Mouse (Mus musculus) T-cell, adult 2 months (primary cell): Measurements from ENCODE around the gene Bspry.
"Not testable (repeated sequence)": the region's sequence is repeated elsewhere in the genome, so short reads cannot be mapped to it uniquely, and the experiment has no call there.

Experiments used
- DNase-seq: peaks from one replicate; pipeline ENCODE4 v3.0.0; 2022; ENCODE audit warnings: low spot score

Gene Bspry

GRCm38 (mm10) chr4:62479937-62480708 lies at the start of gene Bspry:
TSS of gene Bspry (plus strand) at chr4:62480053.
- DNase-seq: peak; percentile 52

DNA sequence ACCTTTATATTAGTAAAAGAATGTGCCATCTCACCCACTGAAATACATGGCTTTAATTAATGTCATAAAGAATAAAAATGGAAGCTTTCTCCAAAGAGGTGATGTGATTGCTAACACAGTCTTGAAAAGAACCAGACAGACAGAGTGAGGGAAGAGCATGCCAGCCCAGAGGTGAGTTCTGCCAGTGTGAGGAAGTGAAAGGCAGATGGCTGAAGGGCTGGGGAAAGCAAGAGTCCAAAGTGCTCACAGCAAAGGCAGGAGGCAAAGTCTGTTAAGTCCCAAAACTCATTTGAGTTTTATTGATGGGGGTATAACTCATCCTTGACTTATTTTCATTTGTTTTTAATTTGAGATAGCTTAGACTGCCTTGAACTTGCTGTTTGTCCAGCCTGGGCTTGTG lies 49.2 kb upstream of the Bspry start:
- no peak for DNase-seq

DNA sequence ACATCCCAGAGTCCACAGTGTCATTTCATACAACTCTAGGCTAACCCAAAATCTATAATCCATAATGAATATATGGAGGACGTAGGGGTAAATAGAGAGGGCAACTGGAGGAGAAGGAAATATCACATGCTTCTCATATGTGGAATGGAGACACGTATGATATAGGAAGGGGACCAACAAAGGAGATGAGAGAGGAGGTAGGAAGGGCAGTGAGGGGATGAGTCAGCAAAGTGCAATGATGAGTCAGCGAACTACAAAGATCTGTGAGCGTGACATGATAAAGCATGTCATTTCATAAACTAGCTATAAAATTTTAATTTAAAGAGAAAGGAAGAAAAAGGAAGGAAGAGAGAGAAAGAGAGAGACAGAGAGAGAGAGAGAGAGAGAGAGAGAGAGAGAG lies 48.3 kb upstream of the Bspry start:
- DNase-seq: no peak

- no peak for DNase-seq
These were observed 45.6 kb upstream of the Bspry start for GRCm38 (mm10) chr4:62433939-62434870.

GRCm38 (mm10) chr4:62435081-62435480 lies 44.8 kb upstream of the Bspry start, which contains the start of gene Rnf183:
TSS of gene Rnf183 (minus strand) at chr4:62435252.
- DNase-seq: no peak

GRCm38 (mm10) chr4:62437256-62437778 lies 42.5 kb upstream of the Bspry start:
- no peak for DNase-seq

GRCm38 (mm10) chr4:62437871-62438270 lies 42.0 kb upstream of the Bspry start:
- no peak for DNase-seq

- DNase-seq: no peak
These were observed 40.1 kb upstream of the Bspry start for GRCm38 (mm10) chr4:62439793-62440192.

GRCm38 (mm10) chr4:62440544-62440943 lies 39.3 kb upstream of the Bspry start:
- no peak for DNase-seq

DNA sequence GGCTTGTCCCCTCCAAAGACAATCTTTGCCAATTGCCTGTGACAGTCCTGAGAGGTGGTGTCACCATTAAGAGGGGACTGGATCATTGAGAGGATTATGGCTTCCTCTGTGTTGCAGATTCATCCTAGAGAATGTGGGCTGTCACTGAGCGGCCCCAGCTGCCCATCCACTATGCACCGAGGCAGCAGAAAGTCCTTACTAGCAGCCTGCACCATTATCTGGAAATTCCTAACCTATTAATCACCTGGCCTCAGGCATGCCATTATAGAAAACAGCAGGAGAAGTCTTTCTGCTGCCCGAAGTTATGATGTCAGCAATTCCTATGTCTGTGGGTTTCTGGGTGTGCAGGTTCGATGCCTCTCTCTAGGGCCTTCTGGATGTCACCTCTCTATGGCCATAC lies 38.9 kb upstream of the Bspry start:
- DNase-seq: no peak

GRCm38 (mm10) chr4:62454995-62455394 lies 24.9 kb upstream of the Bspry start:
- peak; percentile 41 for DNase-seq

- DNase-seq: no peak
These were observed 20.8 kb upstream of the Bspry start for GRCm38 (mm10) chr4:62459081-62459480.

- DNase-seq: no peak
These were observed 19.5 kb upstream of the Bspry start for GRCm38 (mm10) chr4:62460348-62460747.

- DNase-seq: no peak
These were observed 16.7 kb upstream of the Bspry start for GRCm38 (mm10) chr4:62463124-62463523.

DNA sequence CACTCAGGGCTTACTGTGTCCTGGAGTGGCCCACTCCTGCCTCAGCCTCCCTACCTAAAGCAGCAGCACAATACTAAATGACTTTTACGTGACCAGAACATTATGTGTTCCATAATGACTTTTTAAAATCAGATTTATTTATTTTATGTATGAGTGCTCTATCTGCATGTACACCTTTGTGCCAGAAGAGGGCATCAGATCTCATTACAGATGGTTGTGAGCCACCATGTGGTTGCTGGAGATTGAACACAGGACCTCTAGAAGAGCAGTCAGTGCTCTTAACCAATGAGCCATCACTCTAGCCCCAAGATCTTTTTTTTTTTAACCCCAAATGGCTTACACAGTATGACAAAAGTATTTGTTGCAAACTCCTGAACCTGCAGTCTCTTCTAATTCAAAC lies 11.7 kb upstream of the Bspry start:
- DNase-seq: no peak

GRCm38 (mm10) chr4:62470598-62471051 lies 9.2 kb upstream of the Bspry start, which contains the start of gene Wdr31:
TSS of gene Wdr31 (minus strand) at chr4:62470896.
- peak; percentile 78 for DNase-seq

- no peak for DNase-seq
These were observed 7.8 kb upstream of the Bspry start for GRCm38 (mm10) chr4:62472071-62472470.

DNA sequence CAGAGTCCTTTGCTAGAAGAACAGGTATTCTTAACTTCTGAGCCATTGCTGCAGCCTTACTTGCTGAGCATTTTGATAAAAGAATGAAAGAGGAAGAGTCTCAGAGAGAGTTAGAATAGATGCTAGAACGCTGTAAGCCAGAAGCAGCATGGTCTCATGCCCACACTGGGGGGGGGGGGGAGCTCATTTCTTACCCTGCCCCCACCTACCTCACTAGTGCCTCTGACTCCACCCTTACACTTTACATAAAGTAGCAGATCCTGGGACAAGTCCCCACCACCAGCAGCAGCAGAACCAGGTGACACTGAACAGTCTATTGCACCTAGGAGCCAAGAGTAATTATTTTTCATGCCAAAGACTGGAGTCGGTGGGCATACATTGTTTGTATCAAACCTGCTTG lies 4.7 kb upstream of the Bspry start:
- DNase-seq: no peak

GRCm38 (mm10) chr4:62475793-62476192 lies 4.1 kb upstream of the Bspry start:
- DNase-seq: peak; percentile 60

- no peak for DNase-seq
These were observed 2.2 kb upstream of the Bspry start for GRCm38 (mm10) chr4:62477542-62478244.

DNA sequence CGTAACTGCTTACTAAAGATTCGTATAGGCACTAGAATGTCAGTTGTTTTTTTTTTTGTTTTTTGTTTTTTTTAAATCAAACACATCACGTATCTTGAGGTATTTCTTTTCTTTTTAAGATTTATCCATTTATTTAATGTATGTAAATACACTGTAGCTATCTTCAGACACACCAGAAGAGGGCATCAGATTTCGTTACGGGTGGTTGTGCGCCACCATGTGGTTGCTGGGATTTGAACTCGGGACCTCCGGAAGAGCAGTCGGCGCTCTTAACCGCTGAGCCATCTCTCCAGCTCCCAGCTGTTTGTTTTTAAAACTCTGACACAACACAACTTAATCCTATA lies 288 bp upstream of the Bspry start:
- not testable (repeated sequence) for DNase-seq
